Mouse (Mus musculus) CD4-positive, CD25-positive, alpha-beta regulatory T cell, adult 9 weeks (primary cell): ENCODE data around the gene S100a7a. TPM values are rescaled to one million over a fixed set of nuclear protein-coding genes. Genes with fewer than 3 reads are reported as not detected.

Experiments
- polyA plus RNA-seq: library from polyadenylated mRNA; unstranded; fragments of 100-300 nt; shearing (Covaris generic); gene quantifications from one replicate; pipeline ENCODE4 v1.2.1, GENCODE M21; 2017

The S100a7a gene
- not detected for polyA plus RNA-seq

GRCm38 (mm10) chr3:90653717-90654116 is at the start of gene S100a7a:
TSS of gene S100a7a (plus strand) at chr3:90654017.

GRCm38 (mm10) chr3:90608223-90608622 is 45.6 kb upstream of the S100a7a start, which contains the start of gene S100a5:
TSS of gene S100a5 (plus strand) at chr3:90608523.

DNA sequence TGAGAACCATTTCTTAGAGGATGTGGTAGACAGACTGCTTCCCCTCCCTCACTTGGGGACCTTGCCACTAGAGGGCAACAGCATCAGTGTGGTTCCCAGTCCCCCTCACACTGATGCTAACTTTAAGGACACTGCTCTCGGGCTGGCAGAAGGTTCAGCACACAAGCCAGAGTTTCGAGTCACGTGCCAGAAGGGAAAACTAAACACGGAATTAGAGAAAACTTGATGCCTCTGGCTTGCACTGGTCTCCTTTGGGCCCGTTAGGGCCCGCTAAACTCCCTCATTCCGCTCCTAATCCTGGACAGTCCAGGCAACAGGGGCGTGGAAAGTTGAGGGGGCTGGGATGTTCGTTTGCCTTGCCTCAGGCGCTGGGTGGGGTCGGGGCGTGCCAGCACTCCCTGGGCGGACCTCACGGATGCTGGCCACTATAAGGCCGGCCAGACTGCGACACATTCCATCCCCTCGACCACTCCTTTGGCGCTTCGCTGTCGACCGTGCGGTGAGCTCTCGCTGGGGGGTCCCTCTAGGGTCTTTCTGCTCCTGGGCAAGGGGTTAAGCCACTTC is 41.0 kb upstream of the S100a7a start, which contains the start of gene S100a6:
Gene S100a6 (plus strand): TSS at position 155 of the 564 bp plus-strand sequence.

DNA sequence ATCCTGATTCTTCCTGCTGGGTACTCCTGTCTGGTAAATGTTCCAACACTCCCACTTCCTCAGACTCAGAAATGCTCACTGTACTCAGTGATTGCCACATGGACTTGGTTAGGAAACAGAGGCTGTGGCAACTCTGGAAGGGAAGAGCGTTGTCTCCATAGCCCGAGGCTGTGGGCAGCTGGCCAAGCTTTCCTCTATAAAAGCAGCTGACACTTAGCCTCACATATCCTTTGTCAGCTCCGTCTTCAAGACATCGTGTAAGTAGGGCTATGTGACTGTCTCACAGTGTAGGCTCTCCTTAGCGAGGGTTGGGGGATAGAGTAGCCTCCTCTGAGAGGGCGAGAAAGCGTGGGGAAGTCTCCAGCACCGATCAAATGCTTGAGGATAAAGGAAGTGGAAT is 15.0 kb downstream of the S100a7a start, which contains the start of gene S100a8:
Gene S100a8 (plus strand): TSS at position 133 of the 400 bp plus-strand sequence.

GRCm38 (mm10) chr3:90695613-90696012 is 41.8 kb downstream of the S100a7a start, which contains the start of gene S100a9:
TSS of gene S100a9 (minus strand) at chr3:90695721.

Other genes with a start within 250 kb of the S100a7a start
- 41.4 TPM for gene Ints3, start 220.4 kb upstream of the S100a7a start, polyA plus RNA-seq
- not detected for gene Npr1, start 188.2 kb upstream of the S100a7a start, polyA plus RNA-seq
- 117 TPM for gene Ilf2, start 177.9 kb upstream of the S100a7a start, polyA plus RNA-seq
- 93.2 TPM for gene Snapin, start 163.0 kb upstream of the S100a7a start, polyA plus RNA-seq
- gene Chtop, start 144.5 kb upstream of the S100a7a start, polyA plus RNA-seq = 193 TPM
- gene S100a1, start 139.6 kb upstream of the S100a7a start, polyA plus RNA-seq = 3.7 TPM
- gene S100a13, start 139.6 kb upstream of the S100a7a start, polyA plus RNA-seq = 154 TPM
- gene S100a14, start 127.2 kb upstream of the S100a7a start, polyA plus RNA-seq = not detected
- not detected for gene S100a16, start 116.8 kb upstream of the S100a7a start, polyA plus RNA-seq
- gene S100a3, start 93.4 kb upstream of the S100a7a start, polyA plus RNA-seq = 1.9 TPM
- gene S100a2, start 63.8 kb upstream of the S100a7a start, polyA plus RNA-seq = not detected
- not detected for gene Gm42674, start 52.1 kb upstream of the S100a7a start, polyA plus RNA-seq
- 213 TPM for gene S100a4, start 50.2 kb upstream of the S100a7a start, polyA plus RNA-seq
- not detected for gene S100a5, start 45.5 kb upstream of the S100a7a start, polyA plus RNA-seq
- gene S100a6, start 41.1 kb upstream of the S100a7a start, polyA plus RNA-seq = 296 TPM
- not detected for gene S100a8, start 15.0 kb downstream of the S100a7a start, polyA plus RNA-seq
- gene S100a9, start 41.7 kb downstream of the S100a7a start, polyA plus RNA-seq = not detected
- gene Pglyrp4, start 72.9 kb downstream of the S100a7a start, polyA plus RNA-seq = not detected
- not detected for gene Gm5849, start 123.9 kb downstream of the S100a7a start, polyA plus RNA-seq